ENCODE assay signal across 8 mouse cellular contexts in the genomic region with DNA sequence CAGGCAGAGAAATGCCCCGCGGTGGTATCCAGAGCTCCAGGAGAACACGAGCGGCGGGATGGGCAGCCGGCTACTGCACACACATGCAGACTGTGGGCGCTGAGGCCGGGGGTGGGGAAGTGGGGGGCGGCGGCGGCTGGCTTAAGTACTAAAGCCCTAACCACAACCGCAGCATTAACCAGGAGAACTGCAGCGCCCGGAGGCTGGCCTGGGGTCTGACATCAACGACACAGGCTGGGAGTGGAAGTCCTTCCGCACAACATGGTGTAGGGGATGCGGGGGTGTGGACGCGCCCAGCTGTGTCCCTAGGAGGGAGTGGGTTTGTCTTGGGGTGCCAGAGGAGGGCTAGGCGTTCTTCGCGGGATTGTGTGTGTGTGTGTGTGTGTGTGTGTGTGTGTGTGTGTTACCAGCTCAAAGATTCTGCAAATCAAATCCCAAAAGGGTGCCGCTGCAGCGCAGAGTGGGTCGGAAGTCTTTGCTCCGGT. TPM values are rescaled to one million over a fixed set of nuclear protein-coding genes. Genes with fewer than 3 reads are reported as not detected.
A peak's percentile ranks its signal among the peaks of the same experiment; 100 is the strongest.
DNase-seq lines count a peak whose midpoint lies in the region; ATAC-seq and TF ChIP-seq lines count a peak whose summit lies in the region.

No protein-coding gene starts in this region.

- H3K4me3 ChIP-seq in cortical plate, adult 2 months (ENCODE audit: insufficient read depth, low read length), result peak overlapping the region; percentile 93
- H3K4me3 ChIP-seq in kidney, embryonic 15.5 days (replicated peaks), result peak overlapping the region; percentile 78
- peak overlapping the region; percentile 85 for H3K4me3 ChIP-seq in liver, embryonic 13.5 days (replicated peaks)
- H3K4me3 ChIP-seq in neural tube, embryonic 15.5 days (replicated peaks), result peak overlapping the region; percentile 67

- under 1% methylated on average over 26 of the region's 26 CpGs for whole genome bisulfite sequencing in kidney, embryonic 15.5 days
- WGBS in liver, embryonic 13.5 days (ENCODE audit: insufficient replicate concordance), result 4% methylated on average over 26 of the region's 26 CpGs
- WGBS in neural tube, embryonic 15.5 days, result under 1% methylated on average over 26 of the region's 26 CpGs

- H3K9ac ChIP-seq in kidney, embryonic 15.5 days, result peak overlapping the region; percentile 83
- peak overlapping the region; percentile 91 for H3K9ac ChIP-seq in liver, embryonic 13.5 days
- peak overlapping the region; percentile 94 for H3K9ac ChIP-seq in neural tube, embryonic 15.5 days (replicated peaks)

- no peak for TF ChIP-seq CTCF in cortical plate, adult 2 months (IDR thresholded peaks at IDR 0.05; ENCODE audit: extremely low read depth, insufficient read depth, low read length)

- peak; percentile 36; the same call in 1 of the 2 replicates for TF ChIP-seq POLR2A in cortical plate, adult 2 months (IDR thresholded peaks at IDR 0.05; ENCODE audit: extremely low read depth, insufficient read depth, low read length)

- no peaks in the 10 kb centered on the region for H3K27me3 ChIP-seq in kidney, embryonic 15.5 days
- H3K27me3 ChIP-seq in liver, embryonic 13.5 days, result no peaks in the 10 kb centered on the region
- H3K27me3 ChIP-seq in neural tube, embryonic 15.5 days (replicated peaks), result no peaks in the 10 kb centered on the region

- DNase-seq in lung, adult 18-20 months, result peak; percentile 29 to 46
- DNase-seq in lung, postnatal 25 days (ENCODE audit: low spot score), result no peak
- DNase-seq in heart, adult 8-10 months (ENCODE audit: low spot score), result peak; percentile 37
- DNase-seq in liver, embryonic 13.5 days, result no peak
- DNase-seq in thymus, postnatal 10 days (ENCODE audit: low spot score in 2 of 2), result peak; percentile 27 to 34

- H3K4me2 ChIP-seq in kidney, embryonic 15.5 days, result peak overlapping the region; percentile 94
- peak overlapping the region; percentile 99 for H3K4me2 ChIP-seq in liver, embryonic 13.5 days
- peak overlapping the region; percentile 84 for H3K4me2 ChIP-seq in neural tube, embryonic 15.5 days

- peak overlapping the region; percentile 83; the same call in 1 of the 2 replicates for H3K27ac ChIP-seq in cortical plate, adult 2 months (ENCODE audit: insufficient read depth, low read length)
- peak overlapping the region; percentile 98 for H3K27ac ChIP-seq in kidney, embryonic 15.5 days
- 0 out of 2 replicates have a peak overlapping the region, but pooled peaks have one; percentile 94 for H3K27ac ChIP-seq in liver, embryonic 13.5 days
- H3K27ac ChIP-seq in neural tube, embryonic 15.5 days (replicated peaks), result peak overlapping the region; percentile 94

- no peaks in the 10 kb centered on the region for H3K36me3 ChIP-seq in kidney, embryonic 15.5 days
- no peaks in the 10 kb centered on the region for H3K36me3 ChIP-seq in liver, embryonic 13.5 days
- no peaks in the 10 kb centered on the region for H3K36me3 ChIP-seq in neural tube, embryonic 15.5 days

- H3K4me1 ChIP-seq in cortical plate, adult 2 months (ENCODE audit: control insufficient read depth, insufficient read depth, low read length), result peaks cover 3% of the 10 kb centered on the region
- H3K4me1 ChIP-seq in kidney, embryonic 15.5 days, result peaks cover 49% of the 10 kb centered on the region
- peaks cover 57% of the 10 kb centered on the region for H3K4me1 ChIP-seq in liver, embryonic 13.5 days (replicated peaks)
- H3K4me1 ChIP-seq in neural tube, embryonic 15.5 days, result peaks cover 52% of the 10 kb centered on the region

- ATAC-seq in kidney, embryonic 15.5 days (replicated peaks; ENCODE audit: low FRiP score), result no peak
- no peak for ATAC-seq in liver, embryonic 13.5 days (ENCODE audit: low read depth)
- no peak for ATAC-seq in neural tube, embryonic 15.5 days (ENCODE audit: low FRiP score)

- H3K9me3 ChIP-seq in kidney, embryonic 15.5 days (replicated peaks), result no peaks in the 10 kb centered on the region
- H3K9me3 ChIP-seq in liver, embryonic 13.5 days (replicated peaks), result no peaks in the 10 kb centered on the region
- no peaks in the 10 kb centered on the region for H3K9me3 ChIP-seq in neural tube, embryonic 15.5 days (replicated peaks)

RNA-seq across cellular contexts. Expression of a gene that starts 2.0 kb away (rescaled TPM):
- polyA plus RNA-seq in cortical plate, adult 2 months (2012; rRNA removed), result 41.2 and 42.8 TPM in 2 replicates
- 10 to 100 TPM; 18.0 to 24.2 (median 20.2) TPM for total RNA-seq in heart, adult 8-10 months (2022)
- polyA plus RNA-seq in kidney, embryonic 15.5 days (2015; fragmentation: Nextera tagmentation; extraction: Ambion mirVana), result 13.5 and 14.4 TPM in 2 replicates
- polyA plus RNA-seq in liver, embryonic 13.5 days (2015; fragmentation: Nextera tagmentation; extraction: Ambion mirVana), result 3.7 and 4.6 TPM in 2 replicates
- 23.2 and 27.2 TPM in 2 replicates for polyA plus RNA-seq in neural tube, embryonic 15.5 days (2015; fragmentation: Nextera tagmentation; extraction: Ambion mirVana)

RNA-seq across cellular contexts. Expression of a gene that starts 2.6 kb away (rescaled TPM):
- polyA plus RNA-seq in cortical plate, adult 2 months (2012; rRNA removed), result 1.0 and 1.2 TPM in 2 replicates
- total RNA-seq in heart, adult 8-10 months (2022), result 1 to 10 TPM in 1 of 4 experiments, under 1 TPM in 3; 0.65 to 1.1 (median 0.76) TPM
- 2.7 and 3.1 TPM in 2 replicates for polyA plus RNA-seq in kidney, embryonic 15.5 days (2015; fragmentation: Nextera tagmentation; extraction: Ambion mirVana)
- 2.9 and 3.1 TPM in 2 replicates for polyA plus RNA-seq in liver, embryonic 13.5 days (2015; fragmentation: Nextera tagmentation; extraction: Ambion mirVana)
- polyA plus RNA-seq in neural tube, embryonic 15.5 days (2015; fragmentation: Nextera tagmentation; extraction: Ambion mirVana), result 1.2 and 1.8 TPM in 2 replicates

Comparison
In these comparisons a context has a peak if more than half of its experiments do, and no peak if none do; other contexts are left out.
1. DNase-seq: peak in lung, adult 18-20 months (2 of 2), heart, adult 8-10 months (single experiment) and thymus, postnatal 10 days (2 of 2); none in lung, postnatal 25 days (single experiment) and liver, embryonic 13.5 days (single experiment).
2. Peak in every context shown above with its lines, with median percentiles within 50 percentile points of each other: H3K27ac ChIP-seq, H3K4me3 ChIP-seq, H3K4me2 ChIP-seq and H3K9ac ChIP-seq.